Mouse (Mus musculus) right cerebral cortex, postnatal 4 days (tissue): ENCODE results near the gene Olfr1262.

Experiments used
- DNase-seq: peaks from one replicate; pipeline ENCODE4 v3.0.0-alpha.2; 2022

The Olfr1262 gene

DNA sequence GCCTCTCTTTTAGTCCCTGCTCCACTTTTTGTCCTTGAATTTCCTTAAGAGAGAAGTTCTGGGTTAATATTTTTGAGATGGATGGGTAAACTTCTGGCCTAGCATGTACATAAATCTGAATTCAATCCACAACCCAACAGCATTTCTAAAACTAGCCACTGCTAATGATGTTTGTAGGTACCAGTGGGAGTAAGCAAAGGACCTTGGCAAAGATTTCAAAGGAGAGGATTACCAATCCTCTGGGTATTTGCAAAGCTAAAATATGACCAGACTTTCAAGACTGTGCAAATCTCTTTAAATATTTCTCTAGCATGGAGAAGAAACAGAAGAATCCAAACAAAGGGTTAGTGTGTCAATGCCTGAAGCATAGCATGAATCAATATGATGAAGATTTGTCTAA is at the start of gene Olfr1262:
TSS of gene Olfr1262 (plus strand) at position 301 of the 400 bp plus-strand sequence.
- no peak for DNase-seq

DNA sequence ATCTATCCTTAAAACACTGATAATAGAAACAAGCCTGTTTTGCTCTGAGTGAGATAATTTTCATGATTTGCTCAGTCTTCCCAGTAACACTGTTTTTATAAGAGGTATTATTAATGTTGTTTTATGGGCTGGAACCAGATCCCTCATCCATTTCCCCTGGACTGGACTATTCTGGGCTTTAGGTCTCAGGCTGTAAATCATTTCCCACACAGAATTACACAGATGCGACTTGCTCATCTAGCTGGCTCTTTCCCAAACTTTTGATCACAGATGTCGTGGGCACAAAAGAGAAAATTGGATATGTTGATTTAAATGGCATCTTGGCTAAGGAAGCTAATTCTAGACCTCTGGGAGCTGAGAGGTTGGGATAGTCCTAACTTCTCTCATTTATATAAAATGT is 25.8 kb upstream of the Olfr1262 start, which contains the start of gene Olfr1260:
TSS of gene Olfr1260 (plus strand) at position 157 of the 400 bp plus-strand sequence.
- DNase-seq: no peak

DNA sequence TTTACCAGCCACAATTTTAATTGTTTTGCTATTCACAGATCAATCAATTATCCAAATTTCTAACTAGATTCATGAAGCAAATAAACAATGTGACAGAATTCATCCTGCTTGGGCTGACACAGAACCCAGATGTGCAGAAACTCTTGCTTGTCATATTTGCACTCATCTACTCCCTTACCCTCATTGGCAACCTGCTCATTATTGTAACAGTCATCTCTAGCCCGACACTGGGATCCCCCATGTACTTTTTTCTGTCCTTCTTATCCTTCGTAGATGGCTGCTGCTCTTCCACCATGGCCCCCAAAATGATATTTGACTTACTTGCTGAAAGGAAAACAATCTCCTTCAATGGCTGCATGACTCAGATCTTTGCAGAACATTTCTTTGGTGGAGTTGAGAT is 22.2 kb upstream of the Olfr1262 start:
- DNase-seq: no peak

DNA sequence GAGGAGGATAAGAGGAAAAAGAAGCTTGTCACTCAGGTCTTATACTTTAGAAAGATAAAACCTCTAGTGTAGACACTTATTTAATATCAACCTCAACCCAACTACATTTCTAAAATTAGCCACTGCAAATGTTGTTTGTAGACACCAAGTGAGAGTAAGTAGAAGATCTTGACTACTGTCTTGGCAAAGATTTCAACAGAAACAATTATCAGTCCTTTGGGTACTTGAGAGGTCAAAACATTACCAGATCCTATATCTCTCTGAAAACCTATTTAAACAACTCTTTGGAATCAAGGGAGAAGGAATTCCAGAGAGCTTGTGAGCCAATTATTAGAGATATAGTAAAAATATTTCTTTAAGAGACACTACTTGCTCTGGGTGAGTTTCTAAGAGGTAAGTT is 9.0 kb upstream of the Olfr1262 start, which contains the start of gene Olfr1261:
TSS of gene Olfr1261 (plus strand) at position 301 of the 400 bp plus-strand sequence.
- DNase-seq: no peak

DNA sequence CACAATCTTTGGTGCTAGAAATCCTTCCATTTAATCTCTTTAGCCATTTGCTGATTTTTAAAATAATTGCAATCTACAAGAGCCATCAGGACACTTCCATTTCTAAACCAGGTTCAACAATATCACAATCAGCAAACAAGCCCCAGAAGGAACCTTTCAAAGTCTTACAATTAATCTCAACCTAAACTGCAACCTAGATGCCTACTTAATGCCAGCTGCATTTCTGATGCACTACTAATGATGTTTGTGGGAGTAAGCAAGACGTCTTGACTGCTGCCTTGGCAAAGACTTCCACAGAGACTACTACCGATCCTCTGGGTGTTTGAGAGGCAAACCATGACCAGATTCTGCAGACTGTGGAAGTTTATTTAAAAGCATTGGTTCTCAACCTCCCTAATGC is 11.9 kb downstream of the Olfr1262 start, which contains the start of gene Olfr1263:
TSS of gene Olfr1263 (plus strand) at position 301 of the 400 bp plus-strand sequence.
- no peak for DNase-seq

DNA sequence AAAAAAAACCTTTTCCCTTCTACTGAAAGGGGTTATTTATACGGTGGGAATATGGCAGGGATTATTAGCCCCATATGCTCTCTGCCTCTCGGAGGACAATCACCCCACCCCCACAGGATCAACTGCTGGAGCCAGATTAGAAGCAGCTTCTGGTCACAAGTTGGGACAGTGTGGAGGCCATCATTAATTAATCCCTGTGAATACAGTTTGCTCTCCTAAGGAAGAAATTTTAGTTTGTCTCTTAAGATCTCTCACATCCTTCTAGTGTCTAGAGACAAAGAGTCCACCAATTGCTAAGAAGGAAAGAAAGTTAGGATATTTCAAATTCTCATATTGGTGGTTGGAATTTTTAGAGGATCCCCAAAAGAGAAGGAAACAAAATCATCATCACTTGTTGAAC is 25.5 kb downstream of the Olfr1262 start, which contains the start of gene Olfr1264:
TSS of gene Olfr1264 (minus strand) at position 101 of the 400 bp plus-strand sequence.
- DNase-seq: no peak

DNA sequence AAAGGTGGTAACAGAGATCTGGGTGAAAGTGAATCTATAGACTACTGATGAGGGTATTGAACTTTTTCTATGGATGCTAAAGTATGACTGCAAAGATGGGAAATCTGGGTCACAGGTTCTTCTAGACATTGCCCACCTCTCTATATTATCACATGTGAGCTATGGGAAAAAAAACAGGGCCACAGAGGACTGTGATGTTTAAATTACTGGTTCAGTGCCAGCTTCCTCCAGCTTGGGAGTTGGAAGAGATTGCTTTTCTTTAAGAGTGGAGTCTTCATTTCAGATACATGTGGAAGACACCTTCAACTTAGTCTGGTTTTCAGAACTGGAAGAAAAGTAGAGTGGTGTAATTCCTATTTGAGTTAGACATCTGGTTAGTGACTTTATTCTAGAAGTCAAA is 35.1 kb downstream of the Olfr1262 start, which contains the start of gene Olfr1265:
TSS of gene Olfr1265 (plus strand) at position 301 of the 400 bp plus-strand sequence.
- DNase-seq: no peak
